Mouse (Mus musculus) liver, embryonic 15.5 days (tissue): ENCODE results near the gene Tiam2. TPM values are rescaled to one million over a fixed set of nuclear protein-coding genes. Genes with fewer than 3 reads are reported as not detected.

ENCODE experiments used
- ATAC-seq: fragments of 200-750 bp; cut with Nextera tagmentation; 2 replicates; pipeline ENCODE4 v1.8.0; 2017; ENCODE audit warnings: moderate number of reproducible peaks, mild to moderate bottlenecking, moderate library complexity; ENCODE audit not compliant: insufficient read depth
- H3K27ac ChIP-seq: fragments of 300-500 bp; sonication (generic); replicated peaks from 2 replicates; pipeline ENCODE4 v1.5.1; 2015; ENCODE audit warnings: mild to moderate bottlenecking, inconsistent platforms
- H3K27me3 ChIP-seq: fragments of 300-500 bp; sonication (generic); 2 replicates; pipeline ENCODE4 v1.6.1; 2015; ENCODE audit warnings: mild to moderate bottlenecking, inconsistent platforms
- H3K36me3 ChIP-seq: fragments of 300-500 bp; sonication (generic); replicated peaks from 2 replicates; pipeline ENCODE4 v1.6.1; 2015; ENCODE audit warnings: moderate library complexity, mild to moderate bottlenecking, inconsistent platforms
- H3K4me1 ChIP-seq: fragments of 300-500 bp; sonication (generic); replicated peaks from 2 replicates; pipeline ENCODE4 v1.6.1; 2015; ENCODE audit warnings: inconsistent platforms
- H3K4me2 ChIP-seq: fragments of 300-500 bp; sonication (generic); 2 replicates; pipeline ENCODE4 v1.6.1; 2015; ENCODE audit warnings: moderate library complexity, mild to moderate bottlenecking, inconsistent platforms
- H3K4me3 ChIP-seq: fragments of 300-500 bp; sonication (generic); replicated peaks from 2 replicates; pipeline ENCODE4 v1.5.1; 2015; ENCODE audit warnings: mild to moderate bottlenecking, inconsistent platforms
- H3K9ac ChIP-seq: fragments of 300-500 bp; sonication (generic); 2 replicates; pipeline ENCODE4 v1.6.1; 2015; ENCODE audit warnings: moderate library complexity, mild to moderate bottlenecking, inconsistent platforms
- H3K9me3 ChIP-seq: fragments of 300-500 bp; sonication (generic); replicated peaks from 2 replicates; pipeline ENCODE4 v1.6.1; 2016; ENCODE audit warnings: inconsistent platforms
- WGBS: fragments of 180-500 bp; shearing (Covaris S2); methylation state at CpG from one replicate; pipeline ENCODE4 v1.1.7; 2015; ENCODE audit warnings: mixed read lengths; ENCODE audit not compliant: insufficient replicate concordance; 5-methylcytosine and 5-hydroxymethylcytosine counted together
- polyA plus RNA-seq: library from polyadenylated mRNA; unstranded; fragments of >200 nt; fragmentation: Nextera tagmentation; extraction: Ambion mirVana; gene quantifications from 2 replicates; pipeline ENCODE4 v1.2.1, GENCODE M21; 2015

Gene Tiam2
- polyA plus RNA-seq, 1 experiment from 2014 or later = 0.73 TPM

GRCm38 (mm10) chr17:3532254-3532653 lies 205.9 kb downstream of the Tiam2 start, which contains the start of gene Cldn20:
Cldn20 (plus strand) TSS chr17:3532554.
- H3K27ac ChIP-seq = no peak within 1 kb of the TSS
- peaks cover 13% of the 10 kb centered on the region for H3K4me1 ChIP-seq
- no peak within 1 kb of the TSS for H3K4me3 ChIP-seq
- H3K9me3 ChIP-seq = no peaks in the 10 kb centered on the region
- whole genome bisulfite sequencing = 75% methylated on average over 4 of the region's 4 CpGs
- H3K36me3 ChIP-seq = peaks cover 18% of the 10 kb centered on the region; the same call in 1 of the 2 replicates
- no peak within 1 kb of the TSS for H3K9ac ChIP-seq
- H3K4me2 ChIP-seq = no peak within 1 kb of the TSS
- ATAC-seq = no peak
- H3K27me3 ChIP-seq = no peaks in the 10 kb centered on the region

- Histone ChIP-seq H3K9me3 (no peaks in the 10 kb centered on the region), H3K36me3 (peaks cover 18% of the 10 kb centered on the region), H3K4me2 (no peak overlapping the region), H3K4me3 (no peak overlapping the region), H3K9ac (no peak overlapping the region), H3K27me3 (no peaks in the 10 kb centered on the region), H3K27ac (no peak overlapping the region), H3K4me1 (peaks cover 1% of the 10 kb centered on the region)
- no peak for ATAC-seq
- WGBS = 29% methylated on average over 1 of the region's 1 CpGs
These were observed 207.1 kb downstream of the Tiam2 start for GRCm38 (mm10) chr17:3533425-3533824.

GRCm38 (mm10) chr17:3540304-3540703 lies 213.9 kb downstream of the Tiam2 start:
- Histone ChIP-seq H3K27ac (no peak overlapping the region), H3K4me3 (no peak overlapping the region), H3K4me1 (no peaks in the 10 kb centered on the region), H3K36me3 (peaks cover 20% of the 10 kb centered on the region), H3K9ac (no peak overlapping the region), H3K9me3 (no peaks in the 10 kb centered on the region), H3K4me2 (no peak overlapping the region), H3K27me3 (no peaks in the 10 kb centered on the region)
- no peak for ATAC-seq
- 75% methylated on average over 2 of the region's 2 CpGs for WGBS

GRCm38 (mm10) chr17:3541033-3541432 lies 214.7 kb downstream of the Tiam2 start:
- H3K36me3 ChIP-seq = peaks cover 16% of the 10 kb centered on the region
- no peak for ATAC-seq
- H3K27ac ChIP-seq = no peak overlapping the region
- H3K9ac ChIP-seq = no peak overlapping the region
- no peak overlapping the region for H3K4me3 ChIP-seq
- H3K27me3 ChIP-seq = no peaks in the 10 kb centered on the region
- H3K9me3 ChIP-seq = no peaks in the 10 kb centered on the region
- 64% methylated on average over 5 of the region's 5 CpGs for WGBS
- no peaks in the 10 kb centered on the region for H3K4me1 ChIP-seq
- no peak overlapping the region for H3K4me2 ChIP-seq

- Histone ChIP-seq H3K27me3 (no peaks in the 10 kb centered on the region), H3K4me1 (no peaks in the 10 kb centered on the region), H3K9me3 (no peaks in the 10 kb centered on the region), H3K36me3 (peaks cover 3% of the 10 kb centered on the region), H3K4me2 (no peak overlapping the region), H3K4me3 (no peak overlapping the region), H3K27ac (no peak overlapping the region), H3K9ac (no peak overlapping the region)
- 58% methylated on average over 7 of the region's 7 CpGs for WGBS
- no peak for ATAC-seq
These were observed 221.4 kb downstream of the Tiam2 start for GRCm38 (mm10) chr17:3547725-3548124.

DNA sequence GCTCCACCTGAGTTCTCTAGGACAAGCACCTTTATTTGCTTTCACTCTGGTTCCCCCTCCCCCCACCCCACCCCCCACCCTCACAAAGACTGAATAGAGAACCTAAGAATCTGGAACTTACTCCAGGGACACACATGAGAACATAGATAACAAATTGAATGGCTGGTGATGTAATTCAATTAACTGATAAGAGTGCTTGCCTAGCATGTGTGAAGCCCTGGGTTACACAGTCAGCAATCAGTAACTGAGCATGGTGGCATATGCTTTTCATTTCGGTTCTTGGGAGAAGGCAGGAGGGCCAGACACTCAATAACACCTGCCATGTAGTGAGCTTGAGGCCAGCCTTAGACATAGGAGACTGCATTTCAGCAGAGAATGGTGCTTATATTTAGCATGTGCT lies 229.9 kb downstream of the Tiam2 start:
- no peak for ATAC-seq
- Histone ChIP-seq H3K4me3 (peak overlapping the region; percentile 84), H3K9ac (no peak overlapping the region; the same call in 1 of the 2 replicates), H3K4me2 (peak overlapping the region; percentile 88), H3K9me3 (no peaks in the 10 kb centered on the region), H3K27ac (peak overlapping the region; percentile 87; the same call in 1 of the 2 replicates), H3K4me1 (peaks cover 24% of the 10 kb centered on the region), H3K36me3 (no peaks in the 10 kb centered on the region), H3K27me3 (no peaks in the 10 kb centered on the region)
- 27% methylated on average over 1 of the region's 1 CpGs for WGBS

- under 1% methylated on average over 60 of the region's 60 CpGs for WGBS
- Histone ChIP-seq H3K9ac (peak within 1 kb of the TSS; percentile 61), H3K36me3 (no peaks in the 10 kb centered on the region), H3K9me3 (no peaks in the 10 kb centered on the region), H3K27me3 (no peaks in the 10 kb centered on the region), H3K27ac (peak within 1 kb of the TSS; percentile 87), H3K4me1 (peaks cover 24% of the 10 kb centered on the region), H3K4me3 (peak within 1 kb of the TSS; percentile 84), H3K4me2 (peak within 1 kb of the TSS; percentile 88)
- ATAC-seq = peak; percentile 100
These were observed 231.2 kb downstream of the Tiam2 start, which contains the start of gene Tfb1m for GRCm38 (mm10) chr17:3557331-3558311. Tfb1m (minus strand) TSS chr17:3557781.

DNA sequence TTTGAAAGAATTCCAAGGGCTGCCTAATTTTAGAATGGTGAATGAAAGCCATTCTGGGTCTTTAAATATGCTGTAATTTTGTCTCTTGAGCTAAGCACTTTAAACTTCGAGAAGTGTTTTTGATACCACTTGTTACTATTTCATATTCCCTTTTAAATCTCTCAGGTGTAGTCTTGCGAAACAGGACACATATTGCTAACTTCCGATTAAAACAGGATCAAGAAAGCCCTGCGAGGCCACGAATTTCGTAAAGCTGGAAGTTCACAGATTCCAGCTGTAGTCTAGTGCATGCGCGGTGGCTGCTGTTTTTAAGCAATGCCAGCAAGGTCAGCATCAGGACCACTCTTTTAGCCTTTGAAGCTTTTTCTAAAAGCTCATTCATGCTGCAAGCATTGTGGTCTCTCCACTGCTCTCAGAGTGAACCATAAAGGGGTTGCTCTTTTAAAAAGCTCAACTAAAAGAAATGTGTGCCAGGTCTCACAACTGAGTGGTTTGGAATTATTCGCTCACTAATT lies 232.0 kb downstream of the Tiam2 start:
- peak overlapping the region; percentile 88 for H3K4me2 ChIP-seq
- peak overlapping the region; percentile 73 for H3K27ac ChIP-seq
- H3K9ac ChIP-seq = peak overlapping the region; percentile 48
- no peaks in the 10 kb centered on the region for H3K27me3 ChIP-seq
- WGBS = 74% methylated on average over 9 of the region's 9 CpGs
- H3K9me3 ChIP-seq = no peaks in the 10 kb centered on the region
- H3K36me3 ChIP-seq = no peaks in the 10 kb centered on the region
- peak overlapping the region; percentile 84 for H3K4me3 ChIP-seq
- no peak for ATAC-seq
- peaks cover 24% of the 10 kb centered on the region for H3K4me1 ChIP-seq

DNA sequence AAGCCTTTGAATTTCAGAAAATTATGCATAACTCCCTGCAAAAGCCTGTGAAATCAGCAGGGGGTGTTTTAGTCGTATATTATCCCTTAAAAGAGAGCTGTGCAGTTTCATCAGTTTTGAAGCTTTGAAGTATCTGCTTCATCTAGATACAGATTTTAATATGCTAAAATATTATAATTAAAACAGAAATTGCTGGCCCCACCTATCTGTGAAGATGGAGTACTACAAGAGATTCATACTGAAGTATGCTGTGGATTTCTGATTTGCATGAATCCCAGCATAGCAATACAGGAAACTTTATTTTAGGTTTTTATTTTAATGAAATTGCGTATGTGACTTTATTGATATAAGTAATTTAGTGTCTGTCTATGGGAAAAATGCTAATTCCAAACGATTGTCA lies 234.2 kb downstream of the Tiam2 start:
- H3K9ac ChIP-seq = no peak overlapping the region
- H3K4me2 ChIP-seq = no peak overlapping the region
- no peaks in the 10 kb centered on the region for H3K27me3 ChIP-seq
- WGBS = 39% methylated on average over 3 of the region's 3 CpGs
- H3K4me3 ChIP-seq = no peak overlapping the region
- no peak for ATAC-seq
- no peak overlapping the region for H3K27ac ChIP-seq
- H3K9me3 ChIP-seq = no peaks in the 10 kb centered on the region
- H3K4me1 ChIP-seq = peaks cover 24% of the 10 kb centered on the region
- H3K36me3 ChIP-seq = no peaks in the 10 kb centered on the region

- 50% methylated on average over 8 of the region's 8 CpGs for WGBS
- Histone ChIP-seq H3K27ac (no peak overlapping the region), H3K4me1 (peaks cover 9% of the 10 kb centered on the region), H3K36me3 (no peaks in the 10 kb centered on the region), H3K27me3 (no peaks in the 10 kb centered on the region), H3K9ac (no peak overlapping the region), H3K4me3 (no peak overlapping the region), H3K4me2 (no peak overlapping the region), H3K9me3 (no peaks in the 10 kb centered on the region)
- no peak for ATAC-seq
These were observed 236.0 kb downstream of the Tiam2 start for GRCm38 (mm10) chr17:3562405-3562804.

GRCm38 (mm10) chr17:3570876-3571275 lies 244.5 kb downstream of the Tiam2 start:
- no peaks in the 10 kb centered on the region for H3K9me3 ChIP-seq
- H3K4me3 ChIP-seq = no peak overlapping the region
- no peak for ATAC-seq
- H3K4me1 ChIP-seq = no peaks in the 10 kb centered on the region
- H3K9ac ChIP-seq = no peak overlapping the region
- no peaks in the 10 kb centered on the region for H3K36me3 ChIP-seq
- no peak overlapping the region for H3K27ac ChIP-seq
- no peaks in the 10 kb centered on the region for H3K27me3 ChIP-seq
- H3K4me2 ChIP-seq = no peak overlapping the region
- WGBS = 5% methylated on average over 12 of the region's 12 CpGs
